Mouse (Mus musculus) heart, adult 8-10 months (tissue): Measurements from ENCODE around the gene Cerk. TPM values are rescaled to one million over a fixed set of nuclear protein-coding genes. Genes with fewer than 3 reads are reported as not detected.
"Not testable (repeated sequence)": the region's sequence is repeated elsewhere in the genome, so short reads cannot be mapped to it uniquely, and the experiment has no call there.

Experiments
- DNase-seq: peaks from one replicate; pipeline ENCODE4 v3.0.0; 2022; ENCODE audit warnings: low spot score
- total RNA-seq, 4 experiments: library from RNA; stranded (reverse); gene quantifications; 2 replicates each; pipeline ENCODE4 v1.2.4; 2022

Gene Cerk
- total RNA-seq, 4 experiments from 2014 or later, result 25.5 to 32.9 (median 29.4) TPM

DNA sequence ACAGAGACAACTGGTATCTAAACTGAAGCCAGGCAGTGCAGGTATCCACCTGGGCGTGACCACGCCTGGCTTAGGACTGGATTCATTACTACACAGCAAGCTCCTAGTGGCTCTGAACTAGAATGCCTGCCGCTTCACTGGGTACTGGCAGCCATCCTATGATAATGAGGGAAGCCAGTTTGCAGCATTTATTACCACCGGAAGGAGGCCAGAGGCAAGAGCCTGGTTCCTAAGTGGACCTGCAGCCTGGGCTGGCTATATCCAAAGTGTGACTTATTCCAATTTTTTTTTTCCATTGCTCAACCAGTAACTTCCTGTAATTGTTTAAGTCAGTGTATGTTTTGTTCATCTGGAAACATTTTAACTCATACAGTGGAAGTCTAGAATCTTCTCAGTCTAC lies 20.4 kb upstream of the Cerk start:
- no peak for DNase-seq

DNA sequence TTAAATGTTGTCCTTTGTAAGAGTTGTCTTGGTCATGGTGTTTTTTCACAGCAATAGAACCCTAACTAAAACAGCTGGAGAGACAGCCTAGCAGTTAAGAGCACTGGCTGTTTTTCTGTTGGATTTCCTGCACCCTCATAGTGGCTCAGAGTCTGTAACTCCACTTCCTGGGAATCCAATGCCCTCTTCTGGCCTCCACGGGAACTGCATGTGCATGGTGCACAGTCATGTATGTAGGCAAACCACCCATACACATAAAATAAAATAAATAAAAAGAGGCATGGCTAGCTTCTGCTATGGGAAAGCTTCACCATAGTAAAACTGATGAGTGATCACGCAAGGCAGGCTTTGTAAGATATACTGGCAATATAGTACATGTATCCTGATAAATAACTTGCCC lies 19.4 kb upstream of the Cerk start:
- no peak for DNase-seq

- no peak for DNase-seq
Observed at GRCm38 (mm10) chr15:86203942-86204561, 18.1 kb upstream of the Cerk start.

- no peak for DNase-seq
Observed at GRCm38 (mm10) chr15:86203292-86203793, 17.4 kb upstream of the Cerk start.

DNA sequence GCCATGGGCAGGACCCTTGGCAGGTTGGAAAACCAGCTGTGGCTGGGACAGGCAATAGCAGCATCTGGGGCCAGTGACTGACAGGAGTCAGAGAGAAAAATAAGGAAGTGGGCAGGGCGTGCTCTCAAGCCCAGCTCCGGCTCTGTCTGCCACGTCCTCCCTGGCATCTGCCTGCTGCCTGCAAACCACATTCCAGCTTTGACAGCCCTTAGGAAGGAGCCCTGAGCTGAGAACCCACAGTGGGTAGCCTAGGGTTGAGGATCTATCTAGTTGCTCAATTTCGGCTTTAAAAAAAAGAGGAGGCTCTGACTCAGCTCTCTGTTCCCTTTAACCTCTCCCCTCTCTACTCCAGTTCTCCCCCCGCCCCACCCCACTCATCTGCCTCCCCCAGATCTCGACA lies 16.7 kb upstream of the Cerk start:
- DNase-seq, result no peak

GRCm38 (mm10) chr15:86201696-86202330 lies 15.9 kb upstream of the Cerk start:
- DNase-seq, result no peak

GRCm38 (mm10) chr15:86201095-86201494 lies 15.2 kb upstream of the Cerk start:
- no peak for DNase-seq

- DNase-seq, result no peak
Observed at GRCm38 (mm10) chr15:86200169-86200568, 14.2 kb upstream of the Cerk start.

DNA sequence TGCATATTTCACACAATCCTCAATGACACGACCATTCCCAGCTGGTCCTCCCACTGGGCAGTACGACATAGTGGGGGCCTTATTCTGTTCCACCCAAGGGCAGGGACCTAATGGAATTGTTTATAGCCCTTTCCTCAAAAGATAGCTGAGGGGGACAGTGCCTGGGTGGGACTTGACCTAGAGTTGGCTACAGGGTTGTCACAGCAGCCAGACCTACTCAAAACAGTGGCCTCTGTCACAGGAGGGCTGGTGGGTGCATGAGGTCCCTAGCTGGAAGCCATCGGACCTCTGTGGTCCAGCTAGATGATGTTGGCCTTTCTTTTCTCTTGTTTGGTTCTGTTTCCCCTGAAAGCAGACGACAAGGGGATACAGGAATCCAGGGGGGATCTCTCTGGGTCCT lies 13.5 kb upstream of the Cerk start:
- DNase-seq, result no peak

DNA sequence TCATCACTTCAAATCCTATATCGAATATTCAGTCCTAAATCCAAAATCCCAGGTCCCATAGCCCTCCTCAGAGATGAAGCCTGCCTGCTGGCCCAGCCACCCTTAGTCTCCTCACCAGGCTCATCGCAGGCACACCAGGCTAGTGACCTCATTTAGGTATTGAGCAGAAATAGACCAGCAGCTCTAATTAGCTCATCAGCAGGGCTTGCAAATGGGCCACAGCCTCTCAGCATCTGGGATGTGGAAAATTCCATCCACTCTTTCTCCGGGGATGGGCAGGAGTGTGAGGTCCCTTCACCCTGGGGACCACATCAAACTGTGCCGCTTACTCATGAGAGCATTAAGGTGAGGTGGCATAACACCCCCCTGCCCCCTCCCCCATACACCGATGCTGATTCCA lies 13.1 kb upstream of the Cerk start:
- DNase-seq, result no peak

GRCm38 (mm10) chr15:86194676-86195453 lies 8.9 kb upstream of the Cerk start:
- not testable (repeated sequence) for DNase-seq

- DNase-seq, result no peak
Observed at GRCm38 (mm10) chr15:86191933-86192332, 6.0 kb upstream of the Cerk start.

- no peak for DNase-seq
Observed at GRCm38 (mm10) chr15:86191505-86191904, 5.6 kb upstream of the Cerk start.

DNA sequence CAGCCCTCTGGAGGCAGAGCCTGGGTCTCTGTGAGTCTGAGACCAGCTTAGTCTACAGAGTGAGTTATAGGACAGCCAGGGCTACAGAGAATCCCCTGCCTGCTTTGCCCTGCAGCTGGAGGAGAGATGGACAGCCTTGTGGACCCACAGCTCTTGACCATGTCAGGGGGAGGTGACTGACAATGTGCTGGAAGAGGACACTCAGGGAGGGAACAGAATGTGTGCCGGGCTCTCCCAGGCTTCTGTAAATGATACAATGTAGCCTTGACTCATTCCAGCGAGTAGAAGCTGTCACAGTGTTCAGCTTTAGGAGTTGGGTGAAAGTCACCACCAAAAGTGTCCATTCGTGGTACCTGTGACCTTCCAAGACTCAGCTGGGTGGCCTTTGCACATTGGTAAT lies 4.4 kb upstream of the Cerk start:
- no peak for DNase-seq

GRCm38 (mm10) chr15:86188746-86189470 lies 3.0 kb upstream of the Cerk start:
- DNase-seq, result peak; percentile 95

GRCm38 (mm10) chr15:86188186-86188585 lies 2.2 kb upstream of the Cerk start:
- DNase-seq, result peak; percentile 64

GRCm38 (mm10) chr15:86186686-86187085 lies 745 bp upstream of the Cerk start:
- DNase-seq, result no peak

DNA sequence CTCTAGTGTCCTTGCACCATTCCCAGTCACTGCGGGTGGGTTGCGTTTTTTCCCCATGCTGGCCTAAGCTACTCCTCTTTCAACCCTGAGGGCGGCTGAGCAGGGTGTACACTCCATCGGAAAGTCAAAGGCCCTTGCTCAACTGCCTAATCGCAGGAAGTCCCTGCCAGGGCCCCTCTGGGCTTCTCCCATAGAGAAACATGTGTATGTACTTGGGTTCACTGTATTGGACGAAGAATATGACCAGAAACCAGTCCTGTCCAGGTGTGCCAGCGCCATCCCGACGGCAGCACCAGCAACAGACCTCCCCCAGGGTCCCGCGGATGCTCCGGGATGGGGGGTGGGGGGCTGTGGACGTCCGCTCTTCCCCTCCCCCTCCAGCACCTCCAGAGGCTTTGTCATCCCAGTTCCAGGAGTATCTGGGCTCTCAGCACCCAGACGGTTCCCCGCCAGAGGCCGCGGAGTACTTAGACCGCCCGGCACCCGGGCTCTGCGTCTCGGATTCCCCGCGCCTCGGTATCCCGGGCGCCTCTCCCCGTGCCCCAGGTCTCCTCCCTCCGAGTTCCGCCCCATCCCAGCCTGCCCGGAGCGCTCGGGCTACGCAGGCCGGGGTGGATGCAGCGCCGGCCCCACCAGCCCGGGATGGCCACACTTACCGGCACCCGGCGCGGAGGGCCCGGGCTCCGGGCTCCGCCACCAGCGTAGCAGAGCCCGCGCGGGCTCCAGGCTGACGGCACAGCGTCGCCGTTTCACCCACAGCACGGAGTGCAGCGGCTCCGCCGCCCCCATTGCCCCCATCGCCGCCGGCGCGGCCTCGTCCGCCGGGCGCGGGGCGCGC lies 871 bp downstream of the Cerk start:
- DNase-seq, result peak; percentile 55

GRCm38 (mm10) chr15:86184071-86184470 lies 1.9 kb downstream of the Cerk start:
- DNase-seq, result no peak

DNA sequence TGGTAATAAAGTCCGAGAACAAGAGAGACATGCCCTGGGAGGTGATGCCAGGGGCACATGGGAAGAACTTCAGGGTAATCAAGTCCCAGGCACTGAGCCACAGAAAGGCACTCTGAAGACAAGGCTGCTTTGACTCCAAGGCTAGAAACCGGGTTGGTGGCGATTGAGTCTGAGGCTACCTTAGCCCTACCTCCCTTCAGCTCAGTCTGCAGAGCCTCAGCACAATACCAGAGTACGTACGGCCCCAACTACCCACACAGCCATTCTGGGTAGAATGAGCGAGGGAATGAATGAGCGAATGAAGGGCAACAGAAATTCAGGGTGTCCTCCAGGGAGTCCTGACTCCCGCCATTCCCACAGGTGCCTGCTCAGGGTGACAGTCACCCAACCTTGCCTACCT lies 2.5 kb downstream of the Cerk start:
- DNase-seq, result no peak

DNA sequence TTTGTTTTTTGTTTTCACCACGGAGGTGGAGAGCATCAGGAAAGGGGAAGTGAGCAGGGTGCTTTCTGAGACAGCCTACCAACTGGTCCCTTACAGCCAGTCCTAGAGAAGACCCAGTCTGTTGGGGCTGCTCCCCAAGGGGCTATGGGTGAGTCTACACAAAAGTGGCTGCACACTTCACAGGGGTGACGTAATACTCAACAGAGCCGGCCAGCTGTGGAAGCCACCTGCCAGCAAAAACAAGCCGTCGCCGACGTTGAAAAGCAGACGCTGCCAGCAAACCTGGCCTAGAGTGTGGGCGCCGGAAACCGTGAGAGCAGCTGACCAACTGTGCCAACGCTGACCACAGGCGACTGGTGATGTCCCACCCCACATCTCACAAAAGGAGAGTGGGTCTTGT lies 3.3 kb downstream of the Cerk start:
- peak; percentile 76 for DNase-seq
